In genomic region chr2:24892318-24892717, GRCm38 (mm10) we compare ENCODE assay signal across 26 mouse cellular contexts. TPM values are rescaled to one million over a fixed set of nuclear protein-coding genes. Genes with fewer than 3 reads are reported as not detected.
DNase-seq lines count a peak whose midpoint lies in the region; ATAC-seq and TF ChIP-seq lines count a peak whose summit lies in the region.
"Had no signal": no experiment of that assay in that cellular context is flagged by ENCODE, and none has a peak within 500 bp of the region (broad histone marks: within the 10 kb centered on the region; RNA-seq: fewer than 3 reads in every experiment).

No protein-coding gene starts in this region.

- TF ChIP-seq EP300 in liver, postnatal 0 days (IDR thresholded peaks at IDR 0.05; ENCODE audit: low read depth): no peak

- H3K9me3 ChIP-seq in liver, postnatal 0 days (ENCODE audit: low read length): no peaks in the 10 kb centered on the region
- no peaks in the 10 kb centered on the region for H3K9me3 ChIP-seq in liver, embryonic 12.5 days (replicated peaks)
- no peaks in the 10 kb centered on the region for H3K9me3 ChIP-seq in embryonic facial prominence, embryonic 10.5 days
- H3K9me3 ChIP-seq: embryonic facial prominence, embryonic 13.5 days; embryonic facial prominence, embryonic 15.5 days; forebrain, embryonic 10.5 days; forebrain, embryonic 12.5 days; G1E had no signal

- 77% methylated on average over 5 of the region's 5 CpGs for WGBS in liver, postnatal 0 days (ENCODE audit: insufficient replicate concordance)
- 81% methylated on average over 5 of the region's 5 CpGs for WGBS in liver, embryonic 12.5 days (ENCODE audit: insufficient replicate concordance)
- 89% methylated on average over 5 of the region's 5 CpGs for WGBS in embryonic facial prominence, embryonic 10.5 days

- H3K27ac ChIP-seq in liver, postnatal 0 days (ENCODE audit: low read depth): peak overlapping the region; percentile 24; the same call in 1 of the 2 replicates
- H3K27ac ChIP-seq in liver, embryonic 12.5 days: no peak overlapping the region
- H3K27ac ChIP-seq in embryonic facial prominence, embryonic 10.5 days (replicated peaks): no peak overlapping the region
- H3K27ac ChIP-seq: embryonic facial prominence, embryonic 13.5 days; embryonic facial prominence, embryonic 15.5 days; forebrain, embryonic 10.5 days; forebrain, embryonic 12.5 days had no signal

- H3K9ac ChIP-seq in liver, postnatal 0 days (replicated peaks): no peak overlapping the region
- no peak overlapping the region for H3K9ac ChIP-seq in liver, embryonic 12.5 days
- H3K9ac ChIP-seq: embryonic facial prominence, embryonic 13.5 days; embryonic facial prominence, embryonic 15.5 days; forebrain, embryonic 12.5 days had no signal

- H3K36me3 ChIP-seq in liver, postnatal 0 days (replicated peaks; ENCODE audit: insufficient read depth, low read length): no peaks in the 10 kb centered on the region; the same call in 1 of the 2 replicates
- no peaks in the 10 kb centered on the region for H3K36me3 ChIP-seq in liver, embryonic 12.5 days
- H3K36me3 ChIP-seq in embryonic facial prominence, embryonic 10.5 days (replicated peaks): peaks cover 37% of the 10 kb centered on the region
- H3K36me3 ChIP-seq: embryonic facial prominence, embryonic 15.5 days; forebrain, embryonic 12.5 days had no signal

- H3K27me3 ChIP-seq in liver, postnatal 0 days (ENCODE audit: insufficient read depth, low read length): no peaks in the 10 kb centered on the region
- no peaks in the 10 kb centered on the region for H3K27me3 ChIP-seq in liver, embryonic 12.5 days (replicated peaks)
- no peaks in the 10 kb centered on the region for H3K27me3 ChIP-seq in embryonic facial prominence, embryonic 10.5 days (replicated peaks; ENCODE audit: low read depth, poor library complexity, severe bottlenecking)
- H3K27me3 ChIP-seq: CH12.LX; embryonic facial prominence, embryonic 13.5 days; embryonic facial prominence, embryonic 15.5 days; forebrain, embryonic 12.5 days; Patski had no signal

- ATAC-seq in liver, postnatal 0 days: peak; percentile 61
- no peak for ATAC-seq in liver, embryonic 12.5 days
- ATAC-seq: activated CD4-positive, CD25-positive, alpha-beta regulatory T cell, adult 4 months; CD4-positive, CD25-positive, alpha-beta regulatory T cell, adult 4 months; forebrain, embryonic 14.5 days; forebrain, embryonic 16.5 days; Patski had no signal

- peak; percentile 61 for DNase-seq in heart, adult 11 months
- no peak for DNase-seq in heart, adult 18-20 months
- no peak for DNase-seq in liver, postnatal 0 days
- no peak for DNase-seq in embryonic facial prominence, embryonic 10.5 days (ENCODE audit: low spot score)
- DNase-seq: adrenal gland, adult 8-10 months; adrenal gland, postnatal 14 days; adrenal gland, postnatal 36 days; B cell, adult 2 months; cerebellum, adult 11-12 months; cerebellum, adult 2 months; cerebellum, adult 9-10 months; cerebellum, postnatal 10 days; cerebellum, postnatal 25 days had no signal

- no peak for TF ChIP-seq CTCF in liver, postnatal 0 days (IDR thresholded peaks at IDR 0.05; ENCODE audit: low read depth)

- H3K4me3 ChIP-seq in liver, postnatal 0 days (ENCODE audit: low read depth, low read length): no peak overlapping the region
- H3K4me3 ChIP-seq in liver, embryonic 12.5 days: no peak overlapping the region
- no peak overlapping the region for H3K4me3 ChIP-seq in embryonic facial prominence, embryonic 10.5 days
- H3K4me3 ChIP-seq: embryonic facial prominence, embryonic 13.5 days; embryonic facial prominence, embryonic 15.5 days; erythroblast, embryonic 14.5 days; forebrain, embryonic 10.5 days; forebrain, embryonic 12.5 days had no signal

- H3K4me1 ChIP-seq in liver, postnatal 0 days (ENCODE audit: insufficient read depth): peaks cover 34% of the 10 kb centered on the region
- peaks cover 46% of the 10 kb centered on the region for H3K4me1 ChIP-seq in liver, embryonic 12.5 days
- peaks cover 8% of the 10 kb centered on the region for H3K4me1 ChIP-seq in embryonic facial prominence, embryonic 10.5 days

- H3K4me2 ChIP-seq in liver, postnatal 0 days (ENCODE audit: low read depth, low read length): no peak overlapping the region
- no peak overlapping the region for H3K4me2 ChIP-seq in liver, embryonic 12.5 days
- H3K4me2 ChIP-seq: embryonic facial prominence, embryonic 13.5 days; embryonic facial prominence, embryonic 15.5 days; forebrain, embryonic 12.5 days had no signal

RNA-seq across cellular contexts. Expression of gene Ehmt1, which starts 27.1 kb away (rescaled TPM):
- total RNA-seq in heart, adult 18-20 months (2021): 10 to 100 TPM; 21.7 to 26.9 TPM
- polyA plus RNA-seq in liver, postnatal 0 days (2015; fragmentation: Nextera tagmentation; extraction: Ambion mirVana): 9.1 and 12.3 TPM in 2 replicates
- polyA plus RNA-seq in liver, embryonic 12.5 days (2016; fragmentation: Nextera tagmentation; extraction: Ambion mirVana): 30.7 and 31.7 TPM in 2 replicates
- polyA plus RNA-seq in embryonic facial prominence, embryonic 10.5 days (2016; fragmentation: Nextera tagmentation; extraction: Ambion mirVana): 157 and 163 TPM in 2 replicates

RNA-seq across cellular contexts. Expression of gene Arrdc1, which starts 42.7 kb away (rescaled TPM):
- total RNA-seq in heart, adult 18-20 months (2021): 1 to 10 TPM; 3.1 to 5.6 TPM
- polyA plus RNA-seq in liver, postnatal 0 days (2015; fragmentation: Nextera tagmentation; extraction: Ambion mirVana): 16.2 and 16.7 TPM in 2 replicates
- 20.2 and 21.8 TPM in 2 replicates for polyA plus RNA-seq in liver, embryonic 12.5 days (2016; fragmentation: Nextera tagmentation; extraction: Ambion mirVana)
- polyA plus RNA-seq in embryonic facial prominence, embryonic 10.5 days (2016; fragmentation: Nextera tagmentation; extraction: Ambion mirVana): 18.7 and 21.9 TPM in 2 replicates

RNA-seq across cellular contexts. Expression of gene Zmynd19, which starts 57.3 kb away (rescaled TPM):
- total RNA-seq in heart, adult 18-20 months (2021): 10 to 100 TPM; 15.3 to 20.2 TPM
- polyA plus RNA-seq in liver, postnatal 0 days (2015; fragmentation: Nextera tagmentation; extraction: Ambion mirVana): 6.2 and 6.5 TPM in 2 replicates
- polyA plus RNA-seq in liver, embryonic 12.5 days (2016; fragmentation: Nextera tagmentation; extraction: Ambion mirVana): 19.8 and 24.0 TPM in 2 replicates
- 25.3 and 25.6 TPM in 2 replicates for polyA plus RNA-seq in embryonic facial prominence, embryonic 10.5 days (2016; fragmentation: Nextera tagmentation; extraction: Ambion mirVana)
